Mouse (Mus musculus) ovary, postnatal 10 days (tissue): ENCODE measurements around the gene Rnf183.

Source experiments
- DNase-seq: peaks from one replicate; pipeline ENCODE4 v3.0.0; 2022; ENCODE audit warnings: low spot score

Gene Rnf183

DNA sequence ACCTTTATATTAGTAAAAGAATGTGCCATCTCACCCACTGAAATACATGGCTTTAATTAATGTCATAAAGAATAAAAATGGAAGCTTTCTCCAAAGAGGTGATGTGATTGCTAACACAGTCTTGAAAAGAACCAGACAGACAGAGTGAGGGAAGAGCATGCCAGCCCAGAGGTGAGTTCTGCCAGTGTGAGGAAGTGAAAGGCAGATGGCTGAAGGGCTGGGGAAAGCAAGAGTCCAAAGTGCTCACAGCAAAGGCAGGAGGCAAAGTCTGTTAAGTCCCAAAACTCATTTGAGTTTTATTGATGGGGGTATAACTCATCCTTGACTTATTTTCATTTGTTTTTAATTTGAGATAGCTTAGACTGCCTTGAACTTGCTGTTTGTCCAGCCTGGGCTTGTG lies 4.4 kb downstream of the Rnf183 start:
- DNase-seq = no peak

GRCm38 (mm10) chr4:62429616-62430015 lies 5.4 kb downstream of the Rnf183 start:
- DNase-seq = no peak

- DNase-seq = no peak
Observed at GRCm38 (mm10) chr4:62427978-62428758, 6.9 kb downstream of the Rnf183 start.

DNA sequence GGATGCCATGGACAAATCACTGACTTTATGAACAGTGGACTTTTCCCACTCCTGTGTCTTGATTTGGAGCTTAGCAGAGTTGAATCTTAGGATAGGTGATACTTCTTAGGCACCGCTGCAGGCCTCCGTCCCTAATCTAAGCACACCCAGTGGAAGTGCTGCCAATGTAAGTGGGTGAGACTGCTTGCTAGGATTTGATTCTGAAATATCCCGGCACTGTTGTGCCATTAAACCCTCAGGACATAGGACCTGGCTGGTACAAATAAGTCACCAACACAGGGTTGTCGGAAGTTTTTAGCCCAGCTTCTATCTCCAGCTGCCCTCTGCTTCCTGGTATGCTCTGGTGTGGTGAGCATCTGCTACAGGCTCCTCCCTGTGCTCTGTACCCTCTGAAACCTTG lies 9.2 kb downstream of the Rnf183 start:
- no peak for DNase-seq

DNA sequence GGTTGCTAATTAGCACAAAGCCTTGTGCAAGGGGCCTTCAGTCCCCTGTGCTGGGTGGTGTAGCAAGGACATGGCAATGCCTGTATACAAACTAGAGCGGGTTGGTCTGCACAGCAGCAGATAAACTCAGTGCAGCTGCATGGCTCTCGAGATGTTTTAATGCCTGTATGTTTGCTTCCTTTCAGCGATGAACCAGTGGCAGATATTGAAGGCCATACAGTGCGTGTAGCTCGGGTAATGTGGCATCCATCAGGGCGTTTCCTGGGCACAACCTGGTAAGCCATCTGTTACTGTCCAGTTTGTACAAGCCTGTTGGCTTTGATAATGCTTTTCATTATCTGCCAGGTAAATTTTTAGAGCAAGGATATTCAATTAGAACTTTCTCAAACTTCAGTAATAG lies 16.0 kb downstream of the Rnf183 start:
- DNase-seq = no peak

GRCm38 (mm10) chr4:62418448-62418847 lies 16.6 kb downstream of the Rnf183 start:
- DNase-seq = no peak

GRCm38 (mm10) chr4:62411606-62412005 lies 23.4 kb downstream of the Rnf183 start:
- no peak for DNase-seq

- DNase-seq = no peak
Observed at GRCm38 (mm10) chr4:62410325-62410724, 24.7 kb downstream of the Rnf183 start.

GRCm38 (mm10) chr4:62409615-62410014 lies 25.4 kb downstream of the Rnf183 start:
- no peak for DNase-seq

- DNase-seq = peak; percentile 79
Observed at GRCm38 (mm10) chr4:62408601-62409282, 26.3 kb downstream of the Rnf183 start, which contains the start of the genes Cdc26 and Prpf4. TSS of gene Cdc26 (minus strand) at chr4:62408642. TSS of gene Prpf4 (plus strand) at chr4:62408797.

GRCm38 (mm10) chr4:62407730-62408582 lies 27.1 kb downstream of the Rnf183 start:
- peak; percentile 24 for DNase-seq

DNA sequence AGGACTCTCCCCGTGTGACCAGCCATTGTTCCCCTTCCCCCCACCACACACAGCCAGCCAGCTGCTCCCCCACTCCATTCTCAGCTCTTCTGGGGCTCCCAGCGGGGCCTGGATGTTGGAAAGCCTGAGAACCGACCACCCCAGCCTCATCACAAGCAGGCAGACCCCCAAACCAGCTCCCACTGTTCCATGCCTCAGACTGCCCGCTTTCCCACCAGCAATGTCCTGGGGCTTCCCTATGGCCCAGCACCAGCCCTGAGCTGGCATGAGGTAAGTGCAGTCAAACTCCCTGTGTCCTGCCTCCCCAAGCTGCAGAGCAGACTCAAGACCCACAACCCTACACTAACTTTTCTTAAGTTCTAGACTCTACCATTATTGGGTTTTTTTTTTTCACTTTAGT lies 28.9 kb downstream of the Rnf183 start:
- no peak for DNase-seq

DNA sequence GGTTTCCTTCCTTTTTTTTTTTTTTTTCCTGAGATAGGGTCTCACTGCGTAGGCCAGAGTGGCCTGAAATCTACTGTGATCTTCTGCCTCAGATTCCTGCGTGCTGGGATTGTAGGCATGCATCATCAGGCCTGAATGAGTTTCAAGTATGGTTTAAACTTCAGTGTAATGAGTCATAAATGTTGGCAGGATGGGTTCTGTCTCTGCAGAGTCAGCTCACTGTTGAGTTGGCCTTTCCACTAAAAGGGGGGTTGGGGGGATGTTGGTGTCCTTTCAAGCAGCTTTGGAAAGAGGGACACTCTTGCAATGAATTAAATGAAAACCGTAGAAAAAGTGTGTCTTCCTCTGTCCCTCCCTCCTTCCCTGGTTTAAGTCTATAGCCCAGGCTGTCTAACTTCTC lies 36.1 kb downstream of the Rnf183 start:
- no peak for DNase-seq

DNA sequence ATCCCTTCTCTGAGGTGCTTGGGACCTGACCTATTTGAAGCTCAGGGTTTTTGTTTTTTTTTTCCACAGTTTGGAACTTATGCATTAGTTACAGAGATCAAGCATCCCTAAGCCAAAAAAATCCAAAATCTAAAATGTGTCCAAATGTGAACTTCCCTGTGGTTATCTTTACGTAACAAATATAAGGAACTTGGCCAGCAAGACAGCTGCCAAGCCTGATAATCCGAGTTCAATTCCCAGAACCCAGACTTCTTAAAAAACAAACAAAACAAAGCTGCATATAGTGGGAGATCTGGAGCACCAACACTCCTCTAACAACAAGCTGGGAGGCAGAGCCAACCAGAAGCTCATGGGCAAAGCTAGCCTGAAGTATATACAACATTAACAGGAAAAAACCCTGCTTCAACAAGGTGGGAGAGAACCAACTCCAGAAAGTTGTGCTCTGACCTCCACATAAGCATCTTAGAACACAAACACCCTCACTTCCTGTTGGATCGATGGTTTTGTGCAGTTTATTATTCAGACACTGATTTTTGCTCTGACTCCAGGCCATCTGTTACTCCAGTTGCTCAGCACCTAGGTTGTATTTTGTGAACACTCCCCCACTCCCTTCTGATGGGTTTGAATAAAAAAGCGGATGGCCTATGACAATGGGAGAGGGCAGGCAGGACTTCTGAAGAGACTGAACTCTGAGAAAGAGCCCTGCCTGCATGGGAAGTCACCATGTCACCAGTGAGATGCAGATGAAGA lies 37.3 kb downstream of the Rnf183 start:
- DNase-seq = no peak

DNA sequence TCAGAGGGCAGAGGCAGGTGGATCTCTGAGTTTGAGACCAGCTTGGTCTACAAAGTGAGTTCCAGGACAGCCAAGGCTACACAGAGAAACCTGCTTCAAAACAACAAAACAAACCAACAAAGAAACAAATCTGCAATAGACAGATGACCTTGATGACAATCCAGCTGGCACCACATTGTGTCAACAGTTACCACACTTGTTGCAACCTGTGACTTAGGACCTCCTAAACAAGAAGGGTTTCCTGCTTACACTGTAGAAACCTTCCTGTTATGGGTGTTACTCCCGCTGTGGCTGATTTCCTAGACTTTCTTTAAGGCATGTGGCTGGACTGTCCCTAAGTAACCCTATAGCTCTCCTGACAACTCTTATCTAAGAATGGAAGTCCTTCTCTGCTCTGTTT lies 39.2 kb downstream of the Rnf183 start:
- no peak for DNase-seq

- no peak for DNase-seq
Observed at GRCm38 (mm10) chr4:62393459-62393858, 41.6 kb downstream of the Rnf183 start.

GRCm38 (mm10) chr4:62391892-62392291 lies 43.2 kb downstream of the Rnf183 start:
- DNase-seq = no peak

GRCm38 (mm10) chr4:62389592-62390512 lies 45.2 kb downstream of the Rnf183 start:
- no peak for DNase-seq

- DNase-seq = no peak
Observed at GRCm38 (mm10) chr4:62385439-62385838, 49.6 kb downstream of the Rnf183 start.

DNA sequence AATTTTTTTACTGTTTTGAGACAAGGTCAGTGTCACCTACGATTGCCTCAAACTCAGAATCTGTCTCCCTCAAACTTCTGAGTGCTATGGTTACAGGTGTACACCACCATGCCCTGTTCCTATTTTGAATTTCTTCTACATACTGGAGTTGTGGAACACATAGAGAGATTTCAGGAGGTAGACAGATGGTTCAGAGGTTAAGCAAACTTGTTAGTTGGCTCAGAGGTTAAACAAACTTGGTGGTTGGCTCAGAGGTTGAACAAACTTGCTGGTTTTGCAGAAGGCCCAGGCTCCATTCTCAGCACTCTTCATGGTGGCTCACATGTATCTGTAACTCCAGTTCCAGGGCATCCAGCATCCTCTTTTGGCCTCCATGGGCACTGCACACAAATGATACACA lies 50.9 kb downstream of the Rnf183 start:
- no peak for DNase-seq

GRCm38 (mm10) chr4:62383752-62384151 lies 51.3 kb downstream of the Rnf183 start:
- DNase-seq = no peak
